Mouse (Mus musculus) cortical plate, adult 2 months (tissue): ENCODE results near the gene Col11a1. TPM values are rescaled to one million over a fixed set of nuclear protein-coding genes. Genes with fewer than 3 reads are reported as not detected.

Source experiments
- H3K27ac ChIP-seq: fragments of 200-500 bp; 2 replicates; pipeline ENCODE4 v1.5.1; 2012; ENCODE audit warnings: low read length, control low read depth, inconsistent platforms; ENCODE audit not compliant: insufficient read depth
- H3K4me1 ChIP-seq: fragments of 200-500 bp; 2 replicates; pipeline ENCODE4 v1.6.1; 2011; ENCODE audit warnings: low read length; ENCODE audit not compliant: control insufficient read depth, insufficient read depth
- H3K4me3 ChIP-seq: fragments of 200-500 bp; 2 replicates; pipeline ENCODE4 v1.5.1; 2011; ENCODE audit warnings: mild to moderate bottlenecking, low read length, control low read depth; ENCODE audit not compliant: insufficient read depth
- CTCF ChIP-seq: fragments of 200-500 bp; IDR thresholded peaks from 2 replicates; pipeline ENCODE4 v1.5.1; 2011; ENCODE audit warnings: mild to moderate bottlenecking, control low read depth, low read length; ENCODE audit not compliant: insufficient read depth; ENCODE audit errors: extremely low read depth
- POLR2A ChIP-seq: fragments of 200-500 bp; IDR thresholded peaks from 2 replicates; pipeline ENCODE4 v1.6.1; 2011; ENCODE audit warnings: mild to moderate bottlenecking, low read length, control low read depth; ENCODE audit not compliant: insufficient read depth; ENCODE audit errors: extremely low read depth
- polyA plus RNA-seq: library from polyadenylated mRNA; depleted of rRNA; stranded (reverse); fragments of >200 nt; gene quantifications from 2 replicates; pipeline ENCODE4 v1.2.3, GENCODE M21; 2012; rRNA removed

Col11a1 gene
- 10.1 and 11.4 TPM in 2 replicates for polyA plus RNA-seq

GRCm38 (mm10) chr3:114029971-114030635 lies at the start of gene Col11a1:
Gene Col11a1, plus strand, starts transcription at chr3:114030540.
- Histone ChIP-seq H3K4me1 (peaks cover 2% of the 10 kb centered on the region; the same call in 1 of the 2 replicates), H3K27ac (no peak within 1 kb of the TSS), H3K4me3 (peak within 1 kb of the TSS; percentile 67)
- TF ChIP-seq POLR2A (no peak), CTCF (no peak)

GRCm38 (mm10) chr3:113990936-113991335 lies 39.4 kb upstream of the Col11a1 start:
- TF ChIP-seq POLR2A (no peak), CTCF (no peak)
- H3K27ac ChIP-seq = no peak overlapping the region
- H3K4me3 ChIP-seq = no peak overlapping the region
- H3K4me1 ChIP-seq = no peaks in the 10 kb centered on the region

DNA sequence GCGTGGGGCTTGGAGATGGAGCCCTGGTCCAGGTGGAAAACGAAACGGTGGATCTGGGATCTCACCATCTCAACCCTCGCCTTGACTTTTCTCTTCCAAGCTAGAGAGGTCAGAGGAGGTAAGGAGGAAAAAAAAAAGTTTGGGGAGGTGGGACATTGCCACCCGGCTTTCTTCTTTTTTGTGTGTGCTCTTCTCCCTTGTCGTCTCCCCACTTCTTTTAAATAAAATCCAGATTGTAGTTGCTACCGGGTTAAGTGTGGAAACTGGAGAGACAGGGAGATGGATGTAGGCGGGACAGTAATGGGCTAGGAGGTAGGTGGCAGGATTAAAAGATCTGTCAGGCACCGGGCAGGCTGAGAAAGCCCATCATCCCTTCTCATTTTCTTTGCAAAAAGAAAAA lies 546 bp downstream of the Col11a1 start:
- TF ChIP-seq POLR2A (no peak), CTCF (no peak)
- peaks cover 2% of the 10 kb centered on the region; the same call in 1 of the 2 replicates for H3K4me1 ChIP-seq
- peak overlapping the region; percentile 35 for H3K4me3 ChIP-seq
- no peak overlapping the region for H3K27ac ChIP-seq

GRCm38 (mm10) chr3:114031351-114032213 lies 1.2 kb downstream of the Col11a1 start:
- peak overlapping the region; percentile 67 for H3K4me3 ChIP-seq
- no peak overlapping the region for H3K27ac ChIP-seq
- peaks cover 2% of the 10 kb centered on the region; the same call in 1 of the 2 replicates for H3K4me1 ChIP-seq
- TF ChIP-seq CTCF = no peak
- no peak for TF ChIP-seq POLR2A

DNA sequence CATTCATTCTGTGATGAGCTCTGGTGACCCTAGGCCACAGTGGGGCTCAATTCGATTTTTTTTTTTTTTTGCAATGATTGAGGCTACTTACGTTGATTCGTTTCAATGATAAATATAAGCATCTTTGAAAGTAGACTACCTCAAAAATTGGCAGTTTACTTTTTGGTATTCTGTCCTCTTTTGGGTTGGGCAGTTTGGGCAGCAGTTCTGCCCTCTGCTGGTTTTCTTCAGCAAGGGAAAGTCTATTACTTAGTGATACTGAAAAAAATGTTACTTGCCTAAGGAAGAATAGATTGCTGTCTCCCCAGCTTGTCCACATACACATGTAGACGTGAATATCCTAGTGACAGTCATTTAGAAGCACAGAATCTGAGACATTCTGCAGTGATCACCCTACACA lies 2.0 kb downstream of the Col11a1 start:
- H3K27ac ChIP-seq = no peak overlapping the region

DNA sequence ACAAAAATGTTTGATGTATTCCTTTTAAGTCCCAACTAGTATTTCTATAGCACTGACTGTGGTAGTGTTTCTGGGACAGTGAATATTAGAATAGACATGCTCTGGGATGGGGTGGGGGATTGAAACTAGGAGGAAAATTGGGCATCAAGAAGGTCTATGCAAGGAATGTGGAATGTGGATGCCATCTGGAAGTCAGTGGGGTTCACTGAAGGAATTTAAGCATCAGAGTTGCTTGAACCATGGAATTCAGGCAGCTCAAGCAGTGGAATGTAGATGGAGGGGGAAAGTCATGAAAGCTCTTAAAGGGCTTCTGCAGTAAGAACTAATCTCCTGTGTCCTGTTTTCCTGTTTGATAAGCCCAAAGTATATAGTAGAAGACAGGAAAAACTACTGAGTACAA lies 22.1 kb downstream of the Col11a1 start:
- no peak for TF ChIP-seq CTCF
- TF ChIP-seq POLR2A = no peak
- Histone ChIP-seq H3K27ac (no peak overlapping the region), H3K4me3 (no peak overlapping the region), H3K4me1 (no peaks in the 10 kb centered on the region)

More for the DNA sequence above, 2.0 kb downstream of the Col11a1 start:
- Histone ChIP-seq H3K4me1 (peaks cover 2% of the 10 kb centered on the region; the same call in 1 of the 2 replicates), H3K4me3 (peak overlapping the region; percentile 67)
- TF ChIP-seq POLR2A = no peak
- TF ChIP-seq CTCF = peak; percentile 52

DNA sequence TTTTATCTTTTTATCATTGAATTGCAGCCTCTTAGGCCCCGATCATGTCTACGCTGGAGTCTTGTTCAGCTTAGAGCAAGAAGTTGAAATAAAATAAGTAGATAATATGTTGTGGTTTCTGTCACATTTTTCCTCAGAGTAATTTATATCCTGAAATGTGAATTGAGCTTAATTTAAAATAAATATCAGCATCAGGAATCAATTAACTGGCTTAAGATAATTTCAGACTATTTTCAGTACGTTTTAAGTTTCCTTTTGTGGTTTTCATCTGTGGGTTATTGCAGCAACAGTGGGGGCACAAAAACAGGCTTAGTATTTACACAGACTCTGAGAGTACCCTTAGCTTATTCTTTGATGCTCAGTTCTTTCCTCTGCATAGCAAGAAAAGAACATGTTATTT lies 23.2 kb downstream of the Col11a1 start:
- TF ChIP-seq POLR2A (no peak), CTCF (no peak)
- no peak overlapping the region for H3K4me3 ChIP-seq
- H3K27ac ChIP-seq = no peak overlapping the region
- H3K4me1 ChIP-seq = no peaks in the 10 kb centered on the region

DNA sequence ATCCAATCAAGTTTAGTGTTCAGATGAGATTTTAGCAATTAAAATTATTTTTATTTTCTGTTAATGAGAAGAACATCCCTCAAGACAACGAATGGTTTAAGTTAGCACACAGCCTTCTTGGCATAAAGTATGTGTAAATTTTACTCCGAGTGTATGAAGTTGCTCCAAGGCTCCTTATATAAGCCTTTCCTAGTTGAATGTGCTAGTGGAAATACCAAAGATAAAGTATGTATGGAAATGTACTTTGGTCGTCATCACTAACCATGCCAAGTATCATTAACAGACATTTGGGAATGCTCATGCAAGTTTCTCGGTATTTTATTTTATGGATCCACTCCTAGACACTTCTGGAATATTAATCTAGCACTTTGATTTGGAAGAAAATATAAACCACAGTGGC lies 34.8 kb downstream of the Col11a1 start:
- H3K4me1 ChIP-seq = peaks cover 3% of the 10 kb centered on the region; the same call in 1 of the 2 replicates
- no peak overlapping the region for H3K27ac ChIP-seq
- TF ChIP-seq CTCF (no peak), POLR2A (no peak)
- H3K4me3 ChIP-seq = no peak overlapping the region

DNA sequence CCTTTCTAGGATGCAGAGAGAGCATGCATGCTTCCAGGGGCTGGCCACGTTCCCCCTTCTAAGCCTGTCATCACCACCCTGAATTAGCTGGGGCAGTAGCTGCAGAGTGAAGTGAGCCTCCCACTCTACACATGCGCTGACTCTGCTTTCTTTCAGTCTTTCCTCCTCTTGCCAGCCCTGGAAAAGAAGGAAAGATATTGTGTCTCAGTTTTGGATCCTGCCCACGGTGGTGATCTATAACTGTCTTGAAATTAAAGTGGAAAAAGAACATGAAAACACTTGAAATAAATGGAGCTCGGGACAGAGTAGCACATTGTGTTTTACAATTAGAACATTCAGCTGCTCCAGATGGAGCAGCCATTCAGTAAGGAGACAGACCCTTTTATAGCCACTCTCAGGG lies 35.2 kb downstream of the Col11a1 start:
- H3K4me1 ChIP-seq = peaks cover 3% of the 10 kb centered on the region; the same call in 1 of the 2 replicates
- H3K27ac ChIP-seq = no peak overlapping the region
- TF ChIP-seq CTCF (no peak), POLR2A (no peak)
- H3K4me3 ChIP-seq = no peak overlapping the region

GRCm38 (mm10) chr3:114099335-114099734 lies 69.0 kb downstream of the Col11a1 start:
- TF ChIP-seq POLR2A = no peak
- TF ChIP-seq CTCF = no peak
- no peak overlapping the region for H3K4me3 ChIP-seq
- no peak overlapping the region for H3K27ac ChIP-seq
- H3K4me1 ChIP-seq = no peaks in the 10 kb centered on the region
